Mouse (Mus musculus) liver, adult 2 months (tissue): ENCODE data around the gene Aoah.

Experiments used
- CTCF ChIP-seq: fragments of 200-500 bp; IDR thresholded peaks from 2 replicates; pipeline ENCODE4 v1.5.1; 2011; ENCODE audit warnings: low read depth, low read length, control low read depth
- POLR2A ChIP-seq: fragments of 200-500 bp; IDR thresholded peaks from 2 replicates; pipeline ENCODE4 v1.6.1; 2011; ENCODE audit warnings: low read length, control low read depth; ENCODE audit not compliant: insufficient read depth; ENCODE audit errors: extremely low read depth

GRCm38 (mm10) chr13:20985510-20985909 is 191.6 kb downstream of the Aoah start:
- TF ChIP-seq CTCF (no peak), POLR2A (no peak)
